Mouse (Mus musculus) adrenal gland, adult 2 months (tissue): ENCODE data around the gene Hist2h2be. TPM values are rescaled to one million over a fixed set of nuclear protein-coding genes. Genes with fewer than 3 reads are reported as not detected.
A peak's percentile ranks its signal among the peaks of the same experiment; 100 is the strongest.
"Not testable (repeated sequence)": the region's sequence is repeated elsewhere in the genome, so short reads cannot be mapped to it uniquely, and the experiment has no call there.

Experiments used
- DNase-seq: peaks from one replicate; pipeline ENCODE4 v3.0.0; 2021
- polyA plus RNA-seq: library from polyadenylated mRNA; depleted of rRNA; stranded (reverse); fragments of >200 nt; gene quantifications from 2 replicates; pipeline ENCODE4 v1.2.3, GENCODE M21; 2012
- total RNA-seq, 2 experiments: library from RNA; stranded (reverse); gene quantifications; 2 replicates each; pipeline ENCODE4 v1.2.3; 2021

Hist2h2be gene
- total and polyA plus RNA-seq, 3 experiments = 6.4 to 23.5 (median 15.6) TPM

DNA sequence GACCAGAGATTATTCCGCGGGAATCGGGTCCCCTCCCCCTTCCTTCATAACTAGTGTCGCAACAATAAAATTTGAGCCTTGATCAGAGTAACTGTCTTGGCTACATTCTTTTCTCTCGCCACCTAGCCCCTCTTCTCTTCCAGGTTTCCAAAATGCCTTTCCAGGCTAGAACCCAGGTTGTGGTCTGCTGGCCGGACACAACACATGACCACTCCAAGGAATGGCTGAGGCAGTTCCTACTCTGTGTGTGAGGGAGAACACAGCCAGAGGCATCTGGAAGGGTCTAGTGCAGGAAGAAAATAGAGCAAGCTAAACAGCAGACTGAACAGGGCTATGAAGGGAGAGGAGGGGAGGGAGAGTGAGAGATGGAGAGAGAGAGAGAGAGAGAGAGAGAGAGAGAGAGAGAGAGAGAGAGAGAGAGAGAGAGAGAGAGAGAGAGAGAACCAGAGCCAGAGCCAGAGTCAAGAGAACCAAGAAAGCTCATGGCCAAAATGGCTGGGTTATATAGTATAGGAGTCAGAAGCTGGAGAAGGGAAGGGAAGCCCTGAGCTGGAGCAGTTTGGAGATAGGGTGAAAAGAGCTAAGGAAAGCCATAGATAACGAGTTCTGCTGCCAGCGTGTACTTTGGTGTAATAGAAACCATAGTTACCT, 22.2 kb upstream of the Hist2h2be start:
- not testable (repeated sequence) for DNase-seq

DNA sequence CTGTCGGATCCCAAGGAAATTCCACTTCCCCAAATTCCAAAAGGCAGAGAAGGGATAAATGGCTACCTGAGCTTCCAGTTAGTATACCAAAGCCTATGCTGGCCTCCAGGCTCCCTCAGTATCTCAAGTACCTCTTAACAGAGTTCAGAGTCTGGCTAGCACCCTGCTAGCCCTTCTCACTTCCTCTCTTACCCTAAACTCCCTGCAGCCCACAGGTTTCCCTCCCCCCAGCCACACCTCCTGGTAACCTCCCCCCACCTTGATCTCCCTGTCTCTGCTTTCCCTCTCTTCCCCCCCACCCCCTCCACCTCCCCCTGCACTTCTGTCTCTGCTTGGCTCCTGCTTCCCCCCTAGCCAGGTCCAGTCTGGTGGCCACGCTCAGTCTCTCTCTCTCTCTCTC, 21.2 kb upstream of the Hist2h2be start:
- DNase-seq = no peak

DNA sequence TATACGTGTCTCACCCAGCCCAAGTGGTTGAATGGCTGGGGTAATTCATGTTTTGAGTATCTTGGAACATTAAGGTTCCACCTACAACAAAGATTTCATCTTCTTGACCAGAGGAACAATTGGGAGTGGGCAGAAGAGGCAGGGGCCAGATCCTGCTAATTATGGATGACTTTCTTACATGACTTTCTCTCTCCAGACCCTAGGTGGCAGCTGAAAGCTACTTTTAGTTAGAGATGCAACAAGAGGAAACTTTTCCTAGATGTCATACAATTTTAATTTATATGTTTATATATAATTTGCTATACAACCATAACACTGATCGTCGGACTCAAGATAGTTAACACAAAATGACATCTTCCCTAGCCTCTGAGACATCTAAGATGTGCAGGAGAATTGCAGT, 13.1 kb upstream of the Hist2h2be start:
- no peak for DNase-seq

DNA sequence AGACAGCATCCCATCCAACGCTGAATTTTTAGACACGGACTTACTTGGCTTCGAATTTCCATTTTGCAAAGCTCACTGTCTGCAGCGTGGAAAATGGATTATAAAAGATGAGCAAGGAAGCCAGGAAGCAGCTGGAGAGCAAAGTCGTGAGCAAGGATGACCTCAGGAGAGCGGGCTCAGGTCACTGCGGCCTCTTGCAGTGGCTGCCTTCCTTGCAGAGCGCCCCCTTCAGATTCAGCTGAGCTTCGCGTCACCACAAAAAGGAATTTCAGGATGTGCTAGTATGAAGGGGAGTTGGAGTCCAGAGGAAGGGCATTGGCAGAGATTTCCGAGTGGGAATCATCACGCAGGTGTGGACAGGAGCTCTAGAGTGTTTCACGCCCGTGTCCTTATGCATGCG, 11.7 kb upstream of the Hist2h2be start:
- DNase-seq = peak; percentile 45

DNA sequence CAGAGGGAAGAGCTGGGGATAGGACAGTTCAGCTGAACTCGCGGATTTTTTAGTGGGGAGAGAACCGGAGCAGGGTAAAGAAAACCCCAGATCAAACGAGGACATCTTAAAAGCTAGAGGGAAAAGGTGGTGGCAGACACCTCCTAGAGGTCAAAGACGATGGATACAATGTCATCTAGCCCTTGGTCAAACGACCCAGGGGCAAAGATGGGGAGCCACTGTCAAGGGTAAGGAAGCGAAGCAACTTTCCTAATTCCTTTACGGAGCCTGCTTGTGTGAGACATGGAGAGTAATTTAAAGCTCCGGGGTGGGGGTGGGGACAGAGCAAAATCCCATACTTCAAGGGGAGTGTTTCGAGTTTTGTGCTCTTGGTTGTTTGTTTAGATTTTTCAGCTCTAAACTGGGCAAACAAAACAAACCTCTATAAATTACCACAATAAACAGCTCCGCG, 1.7 kb upstream of the Hist2h2be start:
- DNase-seq = peak; percentile 55

DNA sequence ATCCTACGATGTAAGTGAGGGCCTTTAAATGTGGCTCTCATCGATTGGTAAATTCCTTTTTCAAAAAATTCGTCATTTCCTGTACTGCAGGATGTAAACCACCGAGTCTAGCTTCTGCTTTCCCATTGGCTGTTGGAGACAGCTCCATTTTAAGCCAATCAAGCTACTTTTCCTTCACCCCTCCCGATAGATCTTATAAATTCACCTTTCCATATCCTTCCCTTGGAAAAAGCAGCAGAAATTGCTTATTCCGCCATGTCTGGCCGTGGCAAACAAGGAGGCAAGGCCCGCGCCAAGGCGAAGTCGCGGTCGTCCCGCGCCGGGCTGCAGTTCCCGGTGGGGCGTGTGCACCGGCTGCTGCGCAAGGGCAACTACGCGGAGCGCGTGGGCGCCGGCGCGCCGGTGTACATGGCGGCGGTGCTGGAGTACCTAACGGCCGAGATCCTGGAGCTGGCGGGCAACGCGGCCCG, 1.2 kb upstream of the Hist2h2be start, which contains the start of the genes Bola1 and Hist2h2ab:
Gene Bola1, minus strand, starts transcription at position 49 of the 470 bp plus-strand sequence.
Gene Hist2h2ab, plus strand, starts transcription at position 205 of the 470 bp plus-strand sequence.
- peak; percentile 87 for DNase-seq

DNA sequence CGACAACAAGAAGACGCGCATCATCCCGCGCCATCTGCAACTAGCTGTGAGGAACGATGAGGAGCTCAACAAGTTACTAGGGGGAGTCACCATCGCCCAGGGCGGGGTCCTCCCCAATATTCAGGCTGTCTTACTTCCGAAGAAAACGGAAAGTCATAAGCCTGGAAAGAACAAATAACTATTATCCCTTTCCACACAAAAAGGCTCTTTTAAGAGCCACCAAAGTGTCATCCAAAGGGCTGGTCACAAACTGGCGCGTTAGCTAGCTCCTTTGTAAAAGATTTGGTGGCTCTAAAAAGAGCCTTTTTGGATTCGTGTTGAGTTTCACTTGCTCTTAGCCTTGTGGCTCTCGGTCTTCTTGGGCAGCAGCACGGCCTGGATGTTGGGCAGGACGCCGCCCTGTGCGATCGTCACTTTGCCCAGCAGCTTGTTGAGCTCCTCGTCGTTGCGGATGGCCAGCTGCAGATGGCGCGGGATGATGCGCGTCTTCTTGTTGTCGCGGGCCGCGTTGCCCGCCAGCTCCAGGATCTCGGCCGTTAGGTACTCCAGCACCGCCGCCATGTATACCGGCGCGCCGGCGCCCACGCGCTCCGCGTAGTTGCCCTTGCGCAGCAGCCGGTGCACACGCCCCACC, 671 bp upstream of the Hist2h2be start:
- DNase-seq = not testable (repeated sequence)

DNA sequence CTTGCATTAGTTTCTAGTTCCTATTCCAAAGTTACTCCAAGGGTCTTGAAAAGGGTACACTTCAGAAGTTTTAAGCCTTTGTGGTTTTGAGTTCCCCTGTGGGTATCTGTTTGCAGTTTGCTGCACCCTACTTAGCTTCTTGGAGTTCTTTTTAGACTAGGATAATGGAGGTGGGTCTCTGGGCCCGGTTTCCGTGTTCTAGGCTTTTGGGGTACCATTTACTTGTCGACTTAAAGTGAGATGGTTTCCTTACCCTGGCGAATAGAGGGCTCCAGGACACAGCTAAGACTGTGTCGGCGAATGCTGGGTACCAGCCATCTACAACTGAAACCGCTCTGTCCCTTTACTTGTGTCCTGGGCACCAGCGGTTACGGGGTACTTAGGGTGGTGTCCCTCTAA, 720 bp downstream of the Hist2h2be start:
- DNase-seq = no peak

DNA sequence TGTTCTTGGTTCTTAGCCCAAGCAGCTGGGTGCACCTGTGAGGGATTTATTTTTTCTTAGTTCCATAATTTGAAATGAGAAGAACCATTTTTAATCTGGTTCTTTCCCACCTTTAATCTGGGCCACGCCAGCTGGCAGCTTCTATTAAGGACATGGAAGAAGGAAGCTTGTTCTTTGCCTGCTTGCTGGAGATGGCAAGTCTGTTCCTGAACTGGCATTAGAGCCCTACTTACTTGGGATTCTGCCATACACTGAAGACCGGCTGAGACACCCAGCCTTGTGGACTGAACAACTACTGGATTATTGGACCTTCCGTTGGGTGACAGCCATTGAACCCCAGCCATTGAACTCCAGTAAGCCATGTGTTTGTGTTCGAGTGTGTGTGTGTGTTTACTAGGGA, 1.9 kb downstream of the Hist2h2be start:
- DNase-seq = no peak

DNA sequence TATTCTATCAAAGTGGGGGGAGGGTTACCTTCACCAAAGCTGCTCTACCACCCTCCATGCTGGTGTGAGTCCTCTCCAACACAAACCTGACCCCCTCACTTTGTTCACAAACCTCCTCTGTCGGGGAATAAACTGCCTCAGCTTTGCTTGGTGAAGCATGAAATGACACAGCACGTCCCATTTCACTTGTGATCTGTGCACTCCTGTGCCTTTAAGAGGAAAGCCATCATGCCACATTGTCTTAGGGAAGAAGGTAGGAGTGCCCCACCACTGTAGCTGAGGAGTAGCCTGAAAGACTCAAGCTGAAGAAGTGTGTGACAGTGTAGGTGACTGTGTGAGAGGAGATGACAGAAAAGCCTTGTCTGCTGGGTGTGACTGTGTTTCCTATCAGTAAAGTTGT, 4.5 kb downstream of the Hist2h2be start:
- no peak for DNase-seq

DNA sequence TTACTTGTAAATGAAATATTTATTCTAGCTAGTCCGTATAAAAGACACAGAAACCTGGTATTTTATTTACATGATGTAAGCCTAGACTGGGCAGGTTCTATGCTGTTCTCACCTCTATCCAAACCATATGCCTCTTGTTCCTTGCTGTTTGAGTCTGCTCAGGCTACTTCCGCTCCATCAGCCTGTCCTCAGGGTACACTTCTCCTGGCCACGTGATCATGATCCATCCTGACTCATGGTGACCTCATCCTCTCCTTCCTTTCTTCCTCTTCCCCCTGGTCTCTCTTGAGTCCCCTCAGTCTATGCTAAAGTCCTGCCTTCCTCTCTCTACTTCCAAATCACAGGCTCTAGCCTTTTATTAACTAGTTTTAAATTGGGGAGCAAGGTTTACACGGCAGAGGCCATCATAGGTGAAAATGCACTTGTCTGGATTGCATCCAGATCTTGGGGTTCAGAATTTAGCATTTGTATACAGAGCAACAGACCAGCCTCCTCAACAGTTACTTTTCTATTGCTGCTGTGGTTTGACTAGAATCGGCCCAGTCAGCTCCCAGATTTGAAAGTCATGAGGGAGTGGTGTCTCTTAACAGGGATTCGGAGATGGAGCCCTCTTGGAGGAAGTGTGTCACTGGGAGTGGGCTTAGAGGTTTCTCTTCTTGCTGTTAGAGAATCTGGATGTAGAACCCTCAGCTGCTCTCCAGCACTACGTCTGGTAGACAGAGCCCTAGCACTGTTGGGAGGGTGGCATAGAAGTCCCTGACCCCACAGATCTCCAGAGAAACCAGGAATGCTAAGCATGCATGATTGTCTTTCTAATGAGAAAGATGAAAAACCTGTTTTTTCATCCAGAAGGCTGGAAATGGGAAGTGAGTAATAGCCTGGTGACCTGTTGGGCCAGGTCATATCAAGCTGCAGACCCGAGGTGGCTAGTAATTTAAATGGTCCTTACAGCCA, 6.1 kb downstream of the Hist2h2be start:
- peak; percentile 60 for DNase-seq

DNA sequence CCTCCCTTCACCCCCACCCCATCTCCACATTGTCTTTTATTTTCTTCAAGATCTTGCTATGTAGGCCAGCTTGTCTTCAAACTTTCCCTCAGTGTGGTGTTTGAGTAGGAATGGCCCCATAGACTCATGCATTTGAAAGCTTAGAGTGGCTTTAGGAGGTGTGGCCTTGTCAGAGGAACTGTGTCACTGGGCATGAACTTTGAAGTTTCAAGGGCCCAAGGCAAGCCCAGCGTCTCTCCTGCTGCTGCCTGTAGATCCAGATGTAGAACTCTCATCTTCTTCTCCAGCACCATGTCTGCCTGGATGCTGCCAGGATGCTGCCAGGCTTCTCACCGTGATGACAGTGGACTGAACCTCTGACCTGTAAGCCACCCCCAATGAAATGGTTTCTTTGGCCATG, 7.9 kb downstream of the Hist2h2be start:
- DNase-seq = peak; percentile 63

DNA sequence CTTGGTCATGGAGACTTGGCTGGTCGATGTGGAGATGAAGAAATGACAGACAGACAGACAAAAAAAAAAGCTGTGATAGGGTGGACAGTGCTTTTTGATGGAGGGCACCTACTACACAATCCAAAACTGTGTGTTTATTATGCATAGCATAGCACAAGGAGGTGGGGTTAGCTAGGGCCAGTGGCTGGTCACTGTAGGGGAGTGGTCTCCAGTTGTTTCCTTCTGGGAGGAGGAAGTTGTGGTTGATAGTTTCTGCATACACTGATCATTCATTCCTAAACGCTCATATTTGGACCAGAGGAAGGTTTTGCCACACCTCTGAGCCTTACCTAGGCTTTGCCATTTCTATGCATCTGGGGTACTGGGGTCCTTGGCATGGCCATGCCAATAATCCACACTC, 9.5 kb downstream of the Hist2h2be start:
- DNase-seq = no peak

DNA sequence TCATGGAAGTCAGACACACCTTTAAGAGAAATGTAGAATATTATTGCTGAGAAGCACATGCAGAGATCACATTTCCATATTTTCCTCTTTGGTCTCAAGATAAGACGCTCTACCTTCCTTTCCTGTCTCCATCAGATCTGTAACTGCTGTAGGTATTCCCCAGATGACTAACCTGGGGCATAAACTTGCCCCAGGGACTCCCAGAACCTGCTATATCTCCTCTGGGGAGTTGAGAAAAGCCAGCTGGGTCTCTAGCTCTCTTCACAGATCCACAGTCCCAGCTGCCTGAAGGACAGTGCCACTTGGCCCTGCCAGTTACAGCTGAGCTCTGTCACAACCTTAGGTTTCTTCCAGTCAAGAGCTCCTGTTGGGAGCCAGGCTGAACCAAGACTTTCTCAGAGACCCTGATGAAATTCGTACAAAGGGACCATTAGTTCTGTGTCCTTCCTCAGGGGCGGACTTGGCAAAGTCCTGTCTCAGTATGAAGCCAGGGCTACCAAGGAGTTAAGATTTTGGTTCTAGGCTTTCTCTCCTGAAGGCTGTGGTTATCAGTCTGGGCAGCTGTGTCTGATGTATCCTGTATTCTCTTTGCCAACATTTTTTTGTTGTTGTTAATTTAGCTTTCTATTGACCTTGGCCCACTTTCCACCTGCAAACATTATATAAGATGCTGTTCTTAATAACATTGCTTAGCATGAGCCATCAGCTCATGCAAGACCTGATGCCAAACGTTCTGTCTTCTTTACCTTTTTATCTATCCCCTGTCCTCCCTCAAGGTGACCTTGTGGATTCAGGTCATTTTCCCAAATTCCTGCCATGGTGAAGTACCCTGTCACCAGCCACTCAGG, 10.2 kb downstream of the Hist2h2be start:
- peak; percentile 48 for DNase-seq

DNA sequence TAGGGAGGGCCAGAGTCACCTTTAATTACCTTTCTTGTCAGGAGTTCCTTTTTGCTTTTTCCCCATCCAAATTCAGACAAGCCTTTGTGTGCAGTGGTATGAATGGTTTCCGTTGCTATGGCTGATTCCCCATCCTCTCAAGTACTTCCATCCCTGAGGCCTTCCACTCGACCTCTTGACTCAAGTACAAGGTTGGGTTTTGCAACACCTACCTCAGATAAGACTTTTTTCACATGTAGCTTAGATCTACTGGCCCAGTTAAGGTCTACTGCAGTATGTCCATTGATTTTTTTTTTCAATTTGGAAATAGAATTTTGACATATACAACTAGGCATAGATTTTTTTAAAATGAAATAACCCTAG, 10.8 kb downstream of the Hist2h2be start:
- no peak for DNase-seq

DNA sequence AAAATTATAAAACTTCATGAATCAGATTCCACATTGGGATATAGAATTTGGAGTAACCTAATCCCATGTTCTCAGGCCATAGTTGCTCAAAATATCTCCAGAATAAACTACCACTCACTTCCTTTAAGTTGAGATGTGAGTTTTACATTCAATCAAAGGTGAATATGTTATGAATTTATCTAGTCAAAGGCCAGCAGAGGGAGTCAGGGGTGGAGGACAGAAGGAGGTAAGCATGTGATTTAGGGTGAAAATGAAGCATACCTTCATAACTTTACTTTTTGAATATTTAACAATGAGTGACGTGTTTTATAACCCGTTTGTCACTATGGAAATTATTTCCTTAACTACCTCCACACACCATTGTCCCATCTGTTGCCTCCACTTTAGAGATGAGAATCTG, 14.0 kb downstream of the Hist2h2be start:
- no peak for DNase-seq

DNA sequence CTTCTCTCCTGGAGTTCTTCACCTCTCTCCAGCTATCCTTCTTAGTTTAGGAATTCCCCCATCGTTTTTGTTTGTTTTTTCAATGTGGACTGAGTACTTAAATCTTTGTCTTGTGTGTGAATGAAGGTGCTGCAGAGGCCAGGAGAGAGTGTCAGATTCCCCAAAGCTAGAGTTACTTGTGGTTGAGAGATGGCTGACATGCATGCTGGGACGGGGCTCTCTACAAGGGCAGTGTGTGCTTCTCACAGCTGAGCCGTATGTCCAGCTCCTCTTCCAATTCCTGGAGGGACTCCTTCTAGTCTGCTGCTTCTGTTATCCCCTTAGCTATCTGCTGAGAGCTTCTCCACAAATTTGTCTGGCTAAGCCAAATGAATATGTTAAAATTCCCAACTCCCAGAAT, 14.9 kb downstream of the Hist2h2be start:
- no peak for DNase-seq

DNA sequence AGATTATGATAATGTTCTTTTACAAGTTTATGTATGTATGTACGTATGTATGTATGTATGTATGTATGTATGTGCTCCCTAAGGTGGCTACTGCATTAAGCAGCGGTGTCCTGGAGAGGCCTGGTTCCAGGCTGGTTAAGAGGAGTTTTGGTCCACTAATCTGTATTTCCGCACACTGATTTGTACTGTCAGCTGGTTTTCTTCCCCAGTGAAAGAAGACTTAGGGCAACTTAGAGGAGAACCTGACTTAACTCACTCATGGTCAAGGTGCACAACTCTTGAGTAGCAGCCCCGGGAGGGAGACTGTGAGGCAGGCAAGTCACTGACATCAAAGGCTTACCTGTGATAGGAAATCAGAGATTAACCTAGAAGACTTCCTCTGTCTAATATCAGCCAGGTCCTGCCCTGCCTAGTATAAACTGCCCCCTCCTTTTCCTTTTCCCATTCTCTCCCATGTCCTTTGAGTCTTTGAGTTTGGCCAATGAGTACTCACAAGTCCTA, 16.0 kb downstream of the Hist2h2be start:
- no peak for DNase-seq

DNA sequence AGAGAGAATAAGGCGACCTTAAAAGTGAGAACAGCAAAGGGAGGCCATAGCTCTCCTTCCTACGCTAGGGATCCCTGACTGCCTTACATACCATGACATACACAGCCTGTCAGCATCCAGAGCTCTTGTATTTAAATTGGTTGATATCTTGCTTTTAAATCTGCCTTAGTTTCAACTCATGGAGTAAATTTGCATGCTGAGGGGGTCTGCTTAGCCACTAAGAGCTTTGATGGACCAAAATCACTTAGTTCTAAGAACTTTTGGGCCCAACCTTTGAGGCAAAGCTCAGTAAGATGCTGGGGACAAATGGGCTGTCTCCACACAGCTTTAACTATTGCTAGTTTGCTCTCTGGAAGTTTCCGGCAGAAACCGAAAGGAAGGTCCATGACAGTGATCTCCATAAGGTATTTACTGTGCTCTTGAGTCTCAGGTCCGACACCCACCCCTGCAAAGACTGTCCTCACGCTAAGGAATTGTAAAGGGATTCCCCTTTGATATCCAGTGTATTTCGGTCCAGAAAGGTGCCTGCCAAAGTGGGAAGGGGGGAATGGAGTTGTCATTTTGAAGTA, 16.5 kb downstream of the Hist2h2be start:
- DNase-seq = no peak

DNA sequence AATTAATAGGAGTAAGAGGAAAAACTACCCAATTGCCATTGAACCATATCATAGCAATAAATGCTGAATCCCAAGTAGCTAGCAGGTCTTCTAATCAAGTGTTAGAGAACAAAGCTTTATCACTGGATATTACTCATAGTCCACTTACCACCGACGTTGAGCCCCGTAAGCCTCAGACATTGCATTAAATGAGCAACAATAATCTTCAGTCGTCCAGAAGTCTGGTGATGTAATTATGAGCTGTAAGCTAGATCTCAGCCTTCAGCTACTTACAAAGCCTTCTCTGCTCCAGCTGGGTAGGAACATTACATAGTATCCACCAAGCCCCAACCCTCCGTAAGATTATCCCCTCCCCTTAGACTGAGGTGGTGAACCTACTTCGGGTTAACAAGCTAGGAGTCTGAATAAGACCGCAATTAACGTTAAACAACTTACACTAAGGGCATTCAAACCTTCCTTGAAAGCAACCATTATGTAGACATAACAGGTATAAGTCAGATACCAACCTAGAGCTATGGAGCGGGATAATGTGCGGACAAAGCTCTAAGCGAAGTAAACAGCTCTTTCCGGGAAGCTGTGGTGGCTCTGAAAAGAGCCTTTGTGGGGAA, 17.1 kb downstream of the Hist2h2be start:
- DNase-seq = no peak
